ENCODE assay signal across 13 mouse cellular contexts in the genomic region with DNA sequence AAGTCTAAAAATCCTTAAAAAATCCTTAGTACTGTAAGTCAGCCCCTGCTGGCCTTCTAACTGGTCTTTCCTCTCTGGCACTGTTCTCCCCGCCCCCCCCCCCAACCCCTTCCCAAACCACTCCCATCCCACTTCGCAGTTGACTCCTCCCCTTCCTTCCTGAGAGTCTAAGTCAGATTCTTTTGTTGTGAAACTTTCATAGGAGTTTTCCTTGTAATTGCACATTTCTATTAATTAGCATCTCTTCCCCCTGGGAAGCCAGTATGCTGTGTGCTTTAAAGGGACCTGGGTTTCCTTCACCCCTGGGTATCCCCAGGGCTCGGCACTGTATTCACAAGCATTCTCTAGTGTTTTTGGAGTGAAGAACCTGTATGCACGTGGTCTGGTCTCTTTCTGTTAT. TPM values are rescaled to one million over a fixed set of nuclear protein-coding genes. Genes with fewer than 3 reads are reported as not detected.
A peak's percentile ranks its signal among the peaks of the same experiment; 100 is the strongest.
DNase-seq lines count a peak whose midpoint lies in the region; ATAC-seq and TF ChIP-seq lines count a peak whose summit lies in the region.
"Had no signal": no experiment of that assay in that cellular context is flagged by ENCODE, and none has a peak within 500 bp of the region (broad histone marks: within the 10 kb centered on the region; RNA-seq: fewer than 3 reads in every experiment).

No protein-coding gene starts in this region.

- H3K9ac ChIP-seq in heart, embryonic 11.5 days (ENCODE audit: low read depth, low read length) = no peak overlapping the region
- no peak overlapping the region for H3K9ac ChIP-seq in lung, embryonic 16.5 days (ENCODE audit: low read length)
- no peak overlapping the region for H3K9ac ChIP-seq in embryonic facial prominence, embryonic 13.5 days
- H3K9ac ChIP-seq in limb, embryonic 12.5 days (replicated peaks) = no peak overlapping the region
- H3K9ac ChIP-seq: forebrain, postnatal 0 days had no signal

- H3K4me2 ChIP-seq in heart, embryonic 11.5 days = peak overlapping the region; percentile 17; the same call in 1 of the 2 replicates
- H3K4me2 ChIP-seq in lung, embryonic 16.5 days (ENCODE audit: low read depth, low read length) = peak overlapping the region; percentile 25; the same call in 1 of the 2 replicates
- H3K4me2 ChIP-seq in embryonic facial prominence, embryonic 13.5 days = no peak overlapping the region
- H3K4me2 ChIP-seq in limb, embryonic 12.5 days = peak overlapping the region; percentile 13; the same call in 1 of the 2 replicates

- H3K27me3 ChIP-seq in heart, embryonic 11.5 days (ENCODE audit: control insufficient read depth, insufficient read depth, low read length) = no peaks in the 10 kb centered on the region
- H3K27me3 ChIP-seq in lung, embryonic 16.5 days (ENCODE audit: control insufficient read depth, insufficient read depth, low read depth, low read length) = no peaks in the 10 kb centered on the region
- H3K27me3 ChIP-seq in embryonic facial prominence, embryonic 13.5 days = no peaks in the 10 kb centered on the region
- no peaks in the 10 kb centered on the region for H3K27me3 ChIP-seq in limb, embryonic 12.5 days

- 39% methylated on average over 4 of the region's 4 CpGs for WGBS in heart, embryonic 11.5 days (ENCODE audit: insufficient replicate concordance)
- 13% methylated on average over 3 of the region's 4 CpGs for WGBS in lung, embryonic 16.5 days
- 6% methylated on average over 4 of the region's 4 CpGs for WGBS in lung, adult 2 months
- WGBS in embryonic facial prominence, embryonic 13.5 days = 28% methylated on average over 4 of the region's 4 CpGs
- 41% methylated on average over 4 of the region's 4 CpGs for WGBS in limb, embryonic 12.5 days

- no peak for ATAC-seq in heart, embryonic 11.5 days (replicated peaks; ENCODE audit: insufficient number of reproducible peaks, low FRiP score, low TSS enrichment)
- ATAC-seq in lung, embryonic 16.5 days (ENCODE audit: low read depth) = peak; percentile 75
- no peak for ATAC-seq in embryonic facial prominence, embryonic 13.5 days (ENCODE audit: insufficient number of reproducible peaks, insufficient read depth, low FRiP score, low TSS enrichment, low read depth)
- ATAC-seq in limb, embryonic 12.5 days (ENCODE audit: insufficient number of reproducible peaks, insufficient read depth, low FRiP score, low TSS enrichment, low read depth) = no peak
- ATAC-seq: forebrain, postnatal 0 days had no signal

- no peak for TF ChIP-seq POLR2A in lung, adult 2 months (IDR thresholded peaks at IDR 0.05; ENCODE audit: borderline replicate concordance, extremely low read depth, low read depth, low read length)

- no peaks in the 10 kb centered on the region for H3K9me3 ChIP-seq in heart, embryonic 11.5 days (replicated peaks; ENCODE audit: control insufficient read depth, low read length)
- no peaks in the 10 kb centered on the region for H3K9me3 ChIP-seq in lung, embryonic 16.5 days (ENCODE audit: control insufficient read depth, low read length)
- no peaks in the 10 kb centered on the region for H3K9me3 ChIP-seq in embryonic facial prominence, embryonic 13.5 days
- H3K9me3 ChIP-seq in limb, embryonic 12.5 days = no peaks in the 10 kb centered on the region

- no peak for TF ChIP-seq CTCF in lung, adult 2 months (IDR thresholded peaks at IDR 0.05; ENCODE audit: insufficient read depth, low read length)

- H3K36me3 ChIP-seq in heart, embryonic 11.5 days (ENCODE audit: control insufficient read depth, insufficient read depth, low read length) = no peaks in the 10 kb centered on the region
- H3K36me3 ChIP-seq in lung, embryonic 16.5 days (ENCODE audit: control insufficient read depth, insufficient read depth, low read length) = no peaks in the 10 kb centered on the region; the same call in 1 of the 2 replicates
- H3K36me3 ChIP-seq in embryonic facial prominence, embryonic 13.5 days = peaks cover 19% of the 10 kb centered on the region
- H3K36me3 ChIP-seq in limb, embryonic 12.5 days = peaks cover 27% of the 10 kb centered on the region

- DNase-seq in heart, postnatal 25 days (ENCODE audit: low spot score) = no peak
- no peak for DNase-seq in lung, adult 2 months
- DNase-seq in retina, postnatal 1 day = no peak
- DNase-seq in urinary bladder, postnatal 36 days (ENCODE audit: low spot score in 2 of 2) = no peak
- DNase-seq: adrenal gland, postnatal 25 days; cerebellum, adult 2 months; forebrain, postnatal 0 days; lung, postnatal 14 days; thymus, postnatal 25 days had no signal

- intact Hi-C loops in heart, postnatal 25 days (cut with DNase I) = no loop called here

- no peak overlapping the region for H3K4me3 ChIP-seq in heart, embryonic 11.5 days (ENCODE audit: low read depth, low read length)
- no peak overlapping the region for H3K4me3 ChIP-seq in lung, embryonic 16.5 days (ENCODE audit: low read length)
- no peak overlapping the region for H3K4me3 ChIP-seq in lung, adult 2 months (replicated peaks; ENCODE audit: extremely low read depth, low read depth, low read length)
- H3K4me3 ChIP-seq in embryonic facial prominence, embryonic 13.5 days = no peak overlapping the region
- no peak overlapping the region for H3K4me3 ChIP-seq in limb, embryonic 12.5 days (replicated peaks)

- peaks cover 52% of the 10 kb centered on the region for H3K4me1 ChIP-seq in heart, embryonic 11.5 days (ENCODE audit: control insufficient read depth, insufficient read depth, low read length)
- H3K4me1 ChIP-seq in lung, embryonic 16.5 days (replicated peaks; ENCODE audit: control insufficient read depth, insufficient read depth, low read length) = peaks cover 47% of the 10 kb centered on the region
- H3K4me1 ChIP-seq in lung, adult 2 months (ENCODE audit: control insufficient read depth, insufficient read depth, low read length) = peaks cover 32% of the 10 kb centered on the region
- peaks cover 73% of the 10 kb centered on the region for H3K4me1 ChIP-seq in embryonic facial prominence, embryonic 13.5 days
- peaks cover 62% of the 10 kb centered on the region for H3K4me1 ChIP-seq in limb, embryonic 12.5 days (replicated peaks)

- H3K27ac ChIP-seq in heart, embryonic 11.5 days (ENCODE audit: low read depth, low read length) = no peak overlapping the region; the same call in 1 of the 2 replicates
- peak overlapping the region; percentile 34; the same call in 1 of the 2 replicates for H3K27ac ChIP-seq in lung, embryonic 16.5 days (ENCODE audit: low read length)
- peak overlapping the region; percentile 23; the same call in 1 of the 2 replicates for H3K27ac ChIP-seq in embryonic facial prominence, embryonic 13.5 days
- peak overlapping the region; percentile 64 for H3K27ac ChIP-seq in limb, embryonic 12.5 days

RNA-seq across cellular contexts. Expression of gene Anp32a, which starts 10.1 kb away (rescaled TPM):
- 108 and 120 TPM in 2 replicates for polyA plus RNA-seq in heart, embryonic 11.5 days (2014; fragmentation: Nextera tagmentation; extraction: Ambion mirVana)
- 100 to 1,000 TPM; 186 to 202 TPM for total RNA-seq in heart, postnatal 25 days (2021)
- 195 and 205 TPM in 2 replicates for polyA plus RNA-seq in lung, embryonic 16.5 days (2015; fragmentation: Nextera tagmentation; extraction: Ambion mirVana)
- 28.9 and 58.2 TPM in 2 replicates for polyA plus RNA-seq in lung, adult 2 months (2012; rRNA removed)
- 237 and 292 TPM in 2 replicates for polyA plus RNA-seq in embryonic facial prominence, embryonic 13.5 days (2015; fragmentation: Nextera tagmentation; extraction: Ambion mirVana)
- 231 and 240 TPM in 2 replicates for polyA plus RNA-seq in limb, embryonic 12.5 days (2016; fragmentation: Nextera tagmentation; extraction: Ambion mirVana)
